In the genomic region with DNA sequence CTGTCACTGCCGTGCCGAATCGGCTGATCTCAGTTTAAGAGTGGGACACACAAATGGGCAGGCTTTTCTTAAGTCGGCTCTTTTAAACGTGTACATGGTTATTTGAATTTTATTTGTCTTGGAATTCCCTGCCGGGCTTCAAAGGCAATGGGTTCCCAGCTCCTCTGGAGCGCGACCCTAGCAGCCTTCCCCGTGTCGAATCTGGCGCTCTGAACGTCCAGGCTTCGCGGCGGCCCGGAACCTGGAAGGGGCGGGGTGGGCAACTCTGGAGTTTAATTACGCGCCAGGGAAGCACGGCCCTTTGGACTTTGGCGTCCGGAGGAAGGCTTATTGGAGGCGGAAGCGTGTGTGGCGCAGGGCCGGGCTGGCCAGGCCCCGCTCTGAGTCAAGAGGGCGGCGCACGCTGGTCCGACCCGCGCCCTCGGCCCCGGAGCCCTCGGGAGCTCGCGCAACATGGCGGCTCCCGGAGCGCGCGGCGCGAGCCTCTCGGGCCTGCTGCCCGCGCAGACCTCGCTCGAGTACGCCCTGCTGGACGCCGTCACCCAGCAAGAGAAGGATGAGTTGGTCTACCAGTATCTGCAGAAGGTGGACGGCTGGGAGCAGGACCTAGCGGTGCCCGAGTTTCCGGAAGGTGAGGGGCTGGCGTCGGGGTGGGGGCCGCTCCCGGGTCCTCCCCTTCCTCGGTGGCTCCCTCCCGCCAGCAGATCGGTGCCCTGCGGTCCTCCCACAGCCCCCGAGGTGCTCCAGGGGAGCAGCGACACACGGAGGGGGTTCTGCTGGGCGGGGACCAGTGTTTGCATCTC, we compare ENCODE assay signal across 8 mouse cellular contexts. TPM values are rescaled to one million over a fixed set of nuclear protein-coding genes. Genes with fewer than 3 reads are reported as not detected.
A peak's percentile ranks its signal among the peaks of the same experiment; 100 is the strongest.
DNase-seq lines count a peak whose midpoint lies in the region; ATAC-seq and TF ChIP-seq lines count a peak whose summit lies in the region.

A gene (plus strand): TSS at position 32 of the 803 bp plus-strand sequence.

- no peaks in the 10 kb centered on the region for H3K27me3 ChIP-seq in embryonic facial prominence, embryonic 12.5 days
- no peaks in the 10 kb centered on the region for H3K27me3 ChIP-seq in intestine, postnatal 0 days (replicated peaks; ENCODE audit: control insufficient read depth, insufficient read depth, low read length)
- no peaks in the 10 kb centered on the region for H3K27me3 ChIP-seq in limb, embryonic 11.5 days (ENCODE audit: control insufficient read depth, insufficient read depth, low read length)
- H3K27me3 ChIP-seq in midbrain, embryonic 13.5 days: no peaks in the 10 kb centered on the region
- no peaks in the 10 kb centered on the region for H3K27me3 ChIP-seq in small intestine, adult 2 months (ENCODE audit: control insufficient read depth, insufficient read depth, low read length)

- no peak for TF ChIP-seq CTCF in intestine, postnatal 0 days (IDR thresholded peaks at IDR 0.05; ENCODE audit: low read depth)
- no peak for TF ChIP-seq CTCF in small intestine, adult 2 months (IDR thresholded peaks at IDR 0.05; ENCODE audit: extremely low read depth, insufficient read length, insufficient replicate concordance, low read depth, low read length)

- WGBS in embryonic facial prominence, embryonic 12.5 days: under 1% methylated on average over 67 of the region's 69 CpGs
- under 1% methylated on average over 67 of the region's 69 CpGs for WGBS in intestine, postnatal 0 days
- under 1% methylated on average over 64 of the region's 69 CpGs for whole genome bisulfite sequencing in limb, embryonic 11.5 days
- WGBS in midbrain, embryonic 13.5 days: under 1% methylated on average over 69 of the region's 69 CpGs
- WGBS in small intestine, adult 2 months: under 1% methylated on average over 69 of the region's 69 CpGs

- peak within 1 kb of the TSS; percentile 95 for H3K9ac ChIP-seq in embryonic facial prominence, embryonic 12.5 days
- H3K9ac ChIP-seq in intestine, postnatal 0 days (ENCODE audit: low read depth, low read length): peak within 1 kb of the TSS; percentile 94
- peak within 1 kb of the TSS; percentile 98 for H3K9ac ChIP-seq in limb, embryonic 11.5 days (ENCODE audit: low read length)
- peak within 1 kb of the TSS; percentile 95 for H3K9ac ChIP-seq in midbrain, embryonic 13.5 days (replicated peaks)

- no peaks in the 10 kb centered on the region for H3K9me3 ChIP-seq in embryonic facial prominence, embryonic 12.5 days
- no peaks in the 10 kb centered on the region for H3K9me3 ChIP-seq in intestine, postnatal 0 days (ENCODE audit: control insufficient read depth)
- H3K9me3 ChIP-seq in limb, embryonic 11.5 days (ENCODE audit: control insufficient read depth, low read length): no peaks in the 10 kb centered on the region
- no peaks in the 10 kb centered on the region for H3K9me3 ChIP-seq in midbrain, embryonic 13.5 days

- peak within 1 kb of the TSS; percentile 85 for H3K4me3 ChIP-seq in embryonic facial prominence, embryonic 12.5 days
- H3K4me3 ChIP-seq in intestine, postnatal 0 days (ENCODE audit: low read depth, low read length): peak within 1 kb of the TSS; percentile 82
- peak within 1 kb of the TSS; percentile 95 for H3K4me3 ChIP-seq in limb, embryonic 11.5 days (ENCODE audit: low read depth, low read length)
- H3K4me3 ChIP-seq in midbrain, embryonic 13.5 days (replicated peaks): peak within 1 kb of the TSS; percentile 96
- peak within 1 kb of the TSS; percentile 90 for H3K4me3 ChIP-seq in small intestine, adult 2 months (ENCODE audit: low read depth, low read length)

- ATAC-seq in embryonic facial prominence, embryonic 12.5 days (ENCODE audit: insufficient number of reproducible peaks, insufficient read depth, low FRiP score, low TSS enrichment): peak; percentile 78
- ATAC-seq in granulocyte monocyte progenitor cell, adult 5-6 weeks (replicated peaks; ENCODE audit: poor library complexity, severe bottlenecking): peak; percentile 91
- ATAC-seq in intestine, postnatal 0 days: peak; percentile 96
- peak; percentile 90 for ATAC-seq in limb, embryonic 11.5 days (ENCODE audit: insufficient number of reproducible peaks, low FRiP score, low TSS enrichment, low read depth)
- ATAC-seq in midbrain, embryonic 13.5 days: peak; percentile 93

- peaks cover 31% of the 10 kb centered on the region for H3K36me3 ChIP-seq in embryonic facial prominence, embryonic 12.5 days
- H3K36me3 ChIP-seq in intestine, postnatal 0 days (ENCODE audit: control insufficient read depth, insufficient read depth): peaks cover 34% of the 10 kb centered on the region
- H3K36me3 ChIP-seq in limb, embryonic 11.5 days (ENCODE audit: control insufficient read depth, insufficient read depth, low read length): peaks cover 13% of the 10 kb centered on the region; the same call in 1 of the 2 replicates
- H3K36me3 ChIP-seq in midbrain, embryonic 13.5 days: peaks cover 27% of the 10 kb centered on the region
- H3K36me3 ChIP-seq in small intestine, adult 2 months (ENCODE audit: control insufficient read depth, insufficient read depth, low read length): peaks cover 25% of the 10 kb centered on the region

- peak within 1 kb of the TSS; percentile 98 for H3K27ac ChIP-seq in embryonic facial prominence, embryonic 12.5 days
- peak within 1 kb of the TSS; percentile 98 for H3K27ac ChIP-seq in intestine, postnatal 0 days (ENCODE audit: low read depth, low read length)
- H3K27ac ChIP-seq in limb, embryonic 11.5 days (replicated peaks; ENCODE audit: low read depth, low read length): peak within 1 kb of the TSS; percentile 93
- peak within 1 kb of the TSS; percentile 93 for H3K27ac ChIP-seq in midbrain, embryonic 13.5 days
- peak within 1 kb of the TSS; percentile 96 for H3K27ac ChIP-seq in small intestine, adult 2 months (ENCODE audit: insufficient read depth, low read depth, low read length)

- peak; percentile 75 for TF ChIP-seq POLR2A in small intestine, adult 2 months (IDR thresholded peaks at IDR 0.05; ENCODE audit: low read depth, low read length)

- peak; percentile 91 for DNase-seq in 3134 (ENCODE audit: extremely low read depth, insufficient read length, low spot score)
- DNase-seq in adrenal gland, postnatal 25 days: peak; percentile 87
- peak; percentile 92 for DNase-seq in limb, embryonic 11.5 days (ENCODE audit: low spot score)

- peak within 1 kb of the TSS; percentile 71 for H3K4me2 ChIP-seq in embryonic facial prominence, embryonic 12.5 days (replicated peaks)
- peak within 1 kb of the TSS; percentile 89 for H3K4me2 ChIP-seq in intestine, postnatal 0 days (replicated peaks; ENCODE audit: low read depth)
- H3K4me2 ChIP-seq in limb, embryonic 11.5 days (ENCODE audit: low read depth, severe bottlenecking): peak within 1 kb of the TSS; percentile 76
- peak within 1 kb of the TSS; percentile 76 for H3K4me2 ChIP-seq in midbrain, embryonic 13.5 days (replicated peaks)

- peaks cover 20% of the 10 kb centered on the region for H3K4me1 ChIP-seq in embryonic facial prominence, embryonic 12.5 days
- peaks cover 4% of the 10 kb centered on the region; the same call in 1 of the 2 replicates for H3K4me1 ChIP-seq in intestine, postnatal 0 days (replicated peaks; ENCODE audit: control insufficient read depth, insufficient read depth, low read length)
- peaks cover 7% of the 10 kb centered on the region; the same call in 1 of the 2 replicates for H3K4me1 ChIP-seq in limb, embryonic 11.5 days (ENCODE audit: control insufficient read depth, insufficient read depth, low read length)
- H3K4me1 ChIP-seq in midbrain, embryonic 13.5 days (replicated peaks): peaks cover 25% of the 10 kb centered on the region
- peaks cover 2% of the 10 kb centered on the region; the same call in 1 of the 2 replicates for H3K4me1 ChIP-seq in small intestine, adult 2 months (ENCODE audit: control insufficient read depth, insufficient read depth, insufficient read length, low read length)

RNA-seq across cellular contexts. Expression of the gene that starts here (rescaled TPM):
- 21.1 and 21.7 TPM in 2 replicates for total RNA-seq in adrenal gland, postnatal 25 days (2021)
- polyA plus RNA-seq in embryonic facial prominence, embryonic 12.5 days (2016; fragmentation: Nextera tagmentation; extraction: Ambion mirVana): 18.8 and 19.1 TPM in 2 replicates
- total RNA-seq in granulocyte monocyte progenitor cell, adult 5-6 weeks (2014; fragmentation: Nextera tagmentation): 10.3 and 11.9 TPM in 2 replicates
- total RNA-seq in granulocyte monocyte progenitor cell, adult 5-6 weeks (2017): 13.2 and 15.3 TPM in 2 replicates
- 8.3 and 8.8 TPM in 2 replicates for polyA plus RNA-seq in intestine, postnatal 0 days (2015; fragmentation: Nextera tagmentation; extraction: Ambion mirVana)
- polyA plus RNA-seq in limb, embryonic 11.5 days (2014; fragmentation: Nextera tagmentation; extraction: Ambion mirVana): 13.7 and 16.3 TPM in 2 replicates
- polyA plus RNA-seq in midbrain, embryonic 13.5 days (2015; fragmentation: Nextera tagmentation; extraction: Ambion mirVana): 10.5 and 11.6 TPM in 2 replicates
- 3.4 and 8.0 TPM in 2 replicates for polyA plus RNA-seq in small intestine, adult 2 months (2012; rRNA removed)

Comparison
In these comparisons a context has a peak if more than half of its experiments do, and no peak if none do; other contexts are left out.
1. Peak in every context shown above with its lines: DNase-seq, ATAC-seq, H3K4me3 ChIP-seq and H3K27ac ChIP-seq.